Mouse (Mus musculus) stomach, postnatal 0 days (tissue): Measurements from ENCODE around the gene Adcy9.

Experiments used
- CTCF ChIP-seq: IDR thresholded peaks from 2 replicates; pipeline ENCODE4 v1.5.1; 2016; ENCODE audit warnings: antibody characterized with exemption, low read depth, mild to moderate bottlenecking, moderate library complexity
- EP300 ChIP-seq: optimal IDR thresholded peaks from 2 replicates; pipeline ENCODE3; 2016; ENCODE audit warnings: antibody characterized with exemption

DNA sequence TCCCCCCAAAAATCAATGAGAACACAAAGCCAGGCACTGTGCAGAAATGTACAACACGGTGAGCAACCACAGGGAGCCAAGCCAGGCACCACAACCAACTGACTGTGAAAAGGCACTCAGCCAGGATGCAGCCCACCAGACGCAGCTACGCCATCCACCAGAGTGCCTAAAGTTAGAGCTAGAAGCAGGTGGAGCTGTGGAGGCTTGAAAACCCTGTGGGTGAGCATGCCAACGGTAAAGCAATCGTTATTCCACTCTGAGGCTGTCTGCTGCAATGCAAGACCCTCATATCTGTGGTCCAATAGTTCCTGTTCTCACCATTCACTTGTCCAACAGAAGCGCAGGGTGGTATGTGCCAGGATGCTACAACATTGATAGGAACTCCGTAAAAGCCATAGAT, 77.7 kb downstream of the Adcy9 start:
- TF ChIP-seq CTCF = no peak
- TF ChIP-seq EP300 = no peak
